Mouse (Mus musculus): ENCODE measurements around the gene Mbd6. TPM values are rescaled to one million over a fixed set of nuclear protein-coding genes. Genes with fewer than 3 reads are reported as not detected.

Mbd6 gene
- total RNA-seq (2023): 100 to 1,000 TPM; 110 to 113 TPM

DNA sequence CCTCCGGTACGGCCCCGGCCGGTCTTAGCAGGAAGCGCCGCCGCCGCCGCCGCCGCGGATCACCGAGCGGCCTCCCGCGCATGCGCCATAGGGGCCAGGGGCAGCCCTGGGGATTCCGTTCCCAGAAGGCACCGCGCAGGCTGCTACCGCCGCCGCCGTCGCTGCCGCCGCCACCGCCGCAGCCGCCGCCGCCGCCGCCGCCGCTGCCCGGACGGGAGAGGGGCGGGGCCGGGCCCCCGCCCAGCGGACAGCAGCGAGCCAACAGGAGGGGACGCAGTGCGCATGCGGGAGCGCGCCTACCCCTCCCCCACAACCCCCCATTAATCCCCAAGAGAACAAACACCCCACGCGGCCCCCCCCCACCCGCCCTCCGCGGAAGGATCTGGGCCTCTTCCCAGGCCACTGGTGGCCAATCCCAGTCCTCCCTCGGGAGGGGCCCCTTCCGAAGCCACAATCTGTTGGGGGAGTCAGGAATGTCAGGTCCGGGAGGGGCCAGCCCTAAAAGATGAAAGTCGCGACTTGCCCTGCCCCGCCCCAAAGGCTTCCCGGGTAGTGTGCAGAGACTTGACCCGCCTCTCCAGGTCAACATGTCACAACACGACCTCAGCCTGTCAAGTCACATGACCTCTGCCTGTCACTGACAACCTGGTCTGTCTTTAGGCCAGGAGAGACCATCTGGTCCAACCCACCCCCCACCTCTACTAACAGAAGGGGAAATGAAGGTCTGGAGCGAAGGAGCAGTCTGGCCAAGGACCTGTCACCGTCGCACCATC, at the start of gene Mbd6:
TSS of gene Mbd6 (minus strand) at position 219 of the 773 bp plus-strand sequence.

GRCm38 (mm10) chr10:127321621-127322020, 32.8 kb upstream of the Mbd6 start, which contains the start of gene Arhgap9:
Gene Arhgap9, plus strand, starts transcription at chr10:127321964.

DNA sequence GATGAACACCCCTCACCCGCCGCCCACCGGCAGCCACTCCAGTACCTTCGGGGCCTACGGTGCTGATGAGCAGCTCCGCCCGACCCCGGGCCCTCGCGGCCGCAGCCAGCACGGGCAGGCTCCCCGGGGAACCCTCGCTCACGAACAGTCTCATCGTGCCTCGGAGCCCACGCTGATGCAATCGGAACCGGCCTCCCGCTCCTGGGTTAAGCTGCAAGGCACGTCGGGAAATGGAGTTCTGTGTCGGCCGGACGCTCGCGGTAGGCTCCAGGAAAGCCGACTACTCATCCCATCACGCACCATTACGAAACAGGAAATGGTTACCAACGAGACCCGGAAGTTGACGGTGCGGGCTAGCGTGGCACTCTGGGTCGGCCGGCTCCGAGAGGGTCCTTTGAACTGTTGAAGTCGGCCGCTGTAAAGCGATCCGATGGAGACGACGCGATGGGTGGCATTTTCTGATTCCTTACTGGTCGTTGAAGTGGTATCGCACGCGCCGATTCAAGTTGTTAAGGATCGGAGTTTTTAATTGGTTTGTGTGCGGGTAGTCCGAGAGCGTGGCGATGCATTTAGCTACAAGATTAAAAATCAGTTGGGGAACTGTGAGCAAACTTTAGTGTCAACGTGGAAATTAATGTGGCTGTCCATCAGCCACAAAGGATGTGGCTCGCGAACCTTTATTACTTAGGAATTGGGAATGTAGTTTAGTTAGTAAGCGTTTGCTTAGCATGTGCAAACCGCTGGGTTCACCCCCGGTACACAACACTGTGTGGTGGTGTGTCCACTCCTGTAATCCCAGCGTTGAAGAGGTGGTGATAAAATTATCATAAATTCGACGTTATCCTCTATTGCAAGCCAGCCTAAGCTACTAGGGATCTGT, 22.9 kb upstream of the Mbd6 start, which contains the start of gene Mars:
TSS of gene Mars (minus strand) at position 311 of the 880 bp plus-strand sequence.

GRCm38 (mm10) chr10:127266112-127267091, 22.4 kb downstream of the Mbd6 start, which contains the start of gene Dctn2:
Gene Dctn2, plus strand, starts transcription at chr10:127266368.

GRCm38 (mm10) chr10:127262548-127263398, 26.0 kb downstream of the Mbd6 start, which contains the start of gene Kif5a:
Gene Kif5a, minus strand, starts transcription at chr10:127263348.

Other genes starting within 250 kb of the Mbd6 start
- gene Mettl1, start 247.6 kb downstream of the Mbd6 start, total RNA-seq (2023): 10 to 100 TPM; 23.4 to 26.8 TPM
- under 1 TPM in 1 of 2 experiments, not detected in 1; 0.21 TPM for gene Eef1akmt3, start 247.5 kb downstream of the Mbd6 start, total RNA-seq (2023)
- 1 to 10 TPM in 1 of 2 experiments, under 1 TPM in 1; 0.80 to 2.0 TPM for gene Cyp27b1, start 240.8 kb downstream of the Mbd6 start, total RNA-seq (2023)
- gene March9, start 228.8 kb downstream of the Mbd6 start, total RNA-seq (2023): 1 to 10 TPM; 5.4 to 5.7 TPM
- 100 to 1,000 TPM; 143 to 156 TPM for gene Cdk4, start 225.5 kb downstream of the Mbd6 start, total RNA-seq (2023)
- 10 to 100 TPM; 10.3 to 13.2 TPM for gene Tspan31, start 218.8 kb downstream of the Mbd6 start, total RNA-seq (2023)
- 100 to 1,000 TPM; 166 to 167 TPM for gene Agap2, start 213.7 kb downstream of the Mbd6 start, total RNA-seq (2023)
- gene Os9, start 167.9 kb downstream of the Mbd6 start, total RNA-seq (2023): 100 to 1,000 TPM in 1 of 2 experiments, 10 to 100 TPM in 1; 98.4 to 100 TPM
- gene B4galnt1, start 123.8 kb downstream of the Mbd6 start, total RNA-seq (2023): 100 to 1,000 TPM; 696 to 735 TPM
- under 1 TPM in 1 of 2 experiments, not detected in 1; 0.29 TPM for gene Slc26a10, start 108.4 kb downstream of the Mbd6 start, total RNA-seq (2023)
- 1 to 10 TPM in 1 of 2 experiments, not detected in 1; 1.5 TPM for gene Arhgef25, start 98.9 kb downstream of the Mbd6 start, total RNA-seq (2023)
- gene Dtx3, start 93.3 kb downstream of the Mbd6 start, total RNA-seq (2023): 10 to 100 TPM; 53.6 to 73.9 TPM
- 10 to 100 TPM; 44.9 to 47.9 TPM for gene Pip4k2c, start 77.4 kb downstream of the Mbd6 start, total RNA-seq (2023)
- under 1 TPM; 0.44 to 0.56 TPM for gene Kif5a, start 25.7 kb downstream of the Mbd6 start, total RNA-seq (2023)
- 10 to 100 TPM; 98.0 to 98.9 TPM for gene Dctn2, start 22.6 kb downstream of the Mbd6 start, total RNA-seq (2023)
- 10 to 100 TPM; 51.4 to 67.0 TPM for gene Mars, start 22.8 kb upstream of the Mbd6 start, total RNA-seq (2023)
- 100 to 1,000 TPM; 317 to 326 TPM for gene Arhgap9, start 32.9 kb upstream of the Mbd6 start, total RNA-seq (2023)
- not detected for gene Gli1, start 53.0 kb upstream of the Mbd6 start, total RNA-seq (2023)
- gene Inhbe, start 65.4 kb upstream of the Mbd6 start, total RNA-seq (2023): not detected
- not detected for gene Inhbc, start 81.4 kb upstream of the Mbd6 start, total RNA-seq (2023)
- 10 to 100 TPM; 71.0 to 89.8 TPM for gene R3hdm2, start 91.3 kb upstream of the Mbd6 start, total RNA-seq (2023)
- gene Stac3, start 212.7 kb upstream of the Mbd6 start, total RNA-seq (2023): 10 to 100 TPM in 1 of 2 experiments, 1 to 10 TPM in 1; 8.7 to 12.0 TPM
- gene Ndufa4l2, start 225.9 kb upstream of the Mbd6 start, total RNA-seq (2023): not detected
- gene Shmt2, start 233.4 kb upstream of the Mbd6 start, total RNA-seq (2023): 10 to 100 TPM; 95.6 to 98.7 TPM
- gene Nxph4, start 245.5 kb upstream of the Mbd6 start, total RNA-seq (2023): not detected